Mouse (Mus musculus) embryonic fibroblast, embryonic 13.5 days (primary cell): Measurements from ENCODE around the gene Pde4d.

Experiments used
- CTCF ChIP-seq: IDR thresholded peaks from 2 replicates; pipeline ENCODE4 v1.5.1; 2011; ENCODE audit warnings: mild to moderate bottlenecking, control low read depth, low read length, moderate library complexity, borderline replicate concordance; ENCODE audit not compliant: insufficient read depth
- POLR2A ChIP-seq: IDR thresholded peaks from 2 replicates; pipeline ENCODE4 v1.6.1; 2011; ENCODE audit warnings: low read depth, mild to moderate bottlenecking, control low read depth, low read length, moderate library complexity

DNA sequence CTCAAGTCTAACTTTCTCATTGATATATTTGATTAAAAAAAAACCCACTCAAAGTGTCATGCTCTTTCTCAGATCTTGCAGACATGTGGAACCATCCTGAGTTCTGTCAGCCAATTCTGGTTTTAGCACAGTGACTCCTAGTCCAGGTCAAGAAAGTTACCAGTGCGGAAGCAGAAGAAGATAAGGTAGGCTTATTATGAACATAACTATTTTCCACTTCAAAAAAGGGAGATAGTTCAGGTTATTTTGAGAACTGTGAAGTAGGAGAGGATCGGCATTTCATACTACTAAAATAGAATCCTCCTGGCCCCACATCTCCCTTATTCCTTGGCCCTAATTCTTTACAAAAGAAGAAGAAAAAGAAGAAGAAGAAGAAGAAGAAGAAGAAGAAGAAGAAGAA, 12.3 kb upstream of the Pde4d start:
- no peak for TF ChIP-seq POLR2A
- TF ChIP-seq CTCF: no peak
